Mouse (Mus musculus): Measurements from ENCODE around the gene Dmp1. TPM values are rescaled to one million over a fixed set of nuclear protein-coding genes. Genes with fewer than 3 reads are reported as not detected.

The Dmp1 gene
- total and polyA plus RNA-seq, 2 experiments from 2014 or later, result 0.21 to 0.52 TPM

DNA sequence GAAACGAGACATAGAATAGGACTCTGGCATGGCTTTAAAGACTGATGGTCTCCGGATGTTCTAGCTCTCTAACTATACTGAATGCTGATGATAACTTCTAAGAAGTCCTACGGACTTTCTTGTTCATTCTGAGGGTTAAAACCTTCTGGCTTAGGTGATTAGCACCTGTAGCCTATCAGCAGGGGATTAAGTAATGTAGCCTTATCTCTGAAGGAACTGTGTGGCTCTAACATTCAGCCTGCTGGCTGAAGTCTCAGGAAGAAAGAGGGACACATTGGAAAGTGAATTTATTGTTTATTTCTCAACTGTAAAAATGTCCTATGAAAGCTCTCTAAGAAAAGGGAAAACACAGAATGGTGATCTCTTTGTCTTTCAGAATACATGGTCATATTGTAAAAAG is 21.9 kb downstream of the Dmp1 start:
- H3K27ac ChIP-seq (ENCODE audit: low read depth, low read length), result no peak overlapping the region
- no peaks in the 10 kb centered on the region for H3K36me3 ChIP-seq (ENCODE audit: insufficient read depth)
- no peak for TF ChIP-seq CTCF (IDR thresholded peaks at IDR 0.05; ENCODE audit: low read depth)
- WGBS, result 86% methylated on average over 3 of the region's 3 CpGs
- ATAC-seq (no peak), DNase-seq (no peak)
- no peak overlapping the region for H3K4me2 ChIP-seq (ENCODE audit: low read depth)
- no peaks in the 10 kb centered on the region for H3K27me3 ChIP-seq (ENCODE audit: insufficient read depth, low read length)
- H3K9me3 ChIP-seq (ENCODE audit: low read length), result no peaks in the 10 kb centered on the region
- no peak overlapping the region for H3K4me3 ChIP-seq (ENCODE audit: low read depth, low read length)
- no peaks in the 10 kb centered on the region for H3K4me1 ChIP-seq (ENCODE audit: insufficient read depth)
- no peak overlapping the region for H3K9ac ChIP-seq

DNA sequence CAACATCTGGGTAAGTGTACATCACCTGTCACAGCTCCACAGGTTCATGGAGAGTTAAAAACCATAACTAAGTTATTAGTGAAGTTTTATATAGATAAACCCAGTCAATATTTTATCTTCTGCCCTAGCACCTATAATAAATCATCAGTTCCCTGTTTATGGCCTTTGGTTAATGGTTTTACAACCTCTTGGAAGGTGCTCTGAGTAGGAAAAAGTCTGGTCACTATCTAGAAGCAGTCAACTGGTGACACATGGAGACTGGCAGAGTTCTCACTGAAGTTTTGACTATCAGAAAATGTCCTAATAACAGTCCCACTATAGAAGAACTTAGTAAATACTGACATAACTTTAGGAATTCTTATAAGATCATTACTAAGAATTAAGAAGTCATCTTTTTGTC is 22.3 kb downstream of the Dmp1 start:
- TF ChIP-seq CTCF (IDR thresholded peaks at IDR 0.05; ENCODE audit: low read depth), result no peak
- Histone ChIP-seq H3K27ac (ENCODE audit: low read depth, low read length) (no peak overlapping the region), H3K4me1 (ENCODE audit: insufficient read depth) (no peaks in the 10 kb centered on the region), H3K27me3 (ENCODE audit: insufficient read depth, low read length) (no peaks in the 10 kb centered on the region), H3K9ac (no peak overlapping the region), H3K4me2 (ENCODE audit: low read depth) (no peak overlapping the region), H3K36me3 (ENCODE audit: insufficient read depth) (no peaks in the 10 kb centered on the region), H3K4me3 (ENCODE audit: low read depth, low read length) (no peak overlapping the region), H3K9me3 (ENCODE audit: low read length) (no peaks in the 10 kb centered on the region)
- ATAC-seq (no peak), DNase-seq (no peak)

DNA sequence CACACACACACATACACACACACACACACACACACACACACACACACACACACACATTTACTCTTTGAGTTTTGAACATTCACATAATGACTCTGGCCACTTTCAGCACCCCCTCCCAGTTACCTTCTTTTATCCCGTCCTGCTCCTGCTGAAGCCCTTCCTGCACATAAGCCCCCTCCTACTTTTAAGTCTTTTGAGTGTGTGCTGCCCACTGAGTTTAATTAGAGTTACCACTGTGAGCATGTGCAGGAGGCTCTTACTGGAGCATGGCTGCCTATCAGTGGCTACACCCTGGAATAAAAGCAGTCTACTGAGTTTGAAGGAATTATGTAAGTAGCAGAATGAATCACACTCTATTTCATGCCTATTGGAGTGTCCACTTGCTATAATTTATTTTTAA is 26.1 kb downstream of the Dmp1 start:
- no peak overlapping the region for H3K4me2 ChIP-seq (ENCODE audit: low read depth)
- no peak overlapping the region for H3K9ac ChIP-seq
- H3K4me1 ChIP-seq (ENCODE audit: insufficient read depth), result no peaks in the 10 kb centered on the region
- 11% methylated on average over 1 of the region's 1 CpGs for WGBS
- no peak overlapping the region for H3K4me3 ChIP-seq (ENCODE audit: low read depth, low read length)
- TF ChIP-seq CTCF (IDR thresholded peaks at IDR 0.05; ENCODE audit: low read depth), result no peak
- H3K27me3 ChIP-seq (ENCODE audit: insufficient read depth, low read length), result no peaks in the 10 kb centered on the region
- DNase-seq, result no peak
- no peak for ATAC-seq
- H3K27ac ChIP-seq (ENCODE audit: low read depth, low read length), result no peak overlapping the region
- no peaks in the 10 kb centered on the region for H3K9me3 ChIP-seq (ENCODE audit: low read length)
- H3K36me3 ChIP-seq (ENCODE audit: insufficient read depth), result no peaks in the 10 kb centered on the region

DNA sequence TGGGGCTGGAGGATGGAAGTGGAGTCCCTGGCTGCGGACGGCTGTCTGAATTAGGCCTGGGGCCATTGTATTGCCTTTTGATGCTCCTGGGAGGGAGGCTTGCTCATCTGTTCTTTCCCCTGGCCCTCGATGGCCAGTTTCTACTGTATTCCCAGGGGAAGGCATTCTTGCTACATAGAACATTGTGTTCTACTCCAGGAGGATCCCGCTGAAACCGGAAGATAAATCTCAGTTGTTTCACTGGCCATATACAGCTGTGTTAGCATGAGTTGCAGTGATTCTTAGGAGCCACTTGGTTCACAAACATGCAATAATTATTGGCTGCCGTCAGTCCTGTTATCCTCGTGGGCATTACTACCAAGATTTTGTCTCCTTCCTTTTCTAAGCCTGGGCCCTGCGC is 34.3 kb downstream of the Dmp1 start:
- WGBS, result 85% methylated on average over 8 of the region's 8 CpGs
- H3K4me1 ChIP-seq (ENCODE audit: insufficient read depth), result no peaks in the 10 kb centered on the region
- no peaks in the 10 kb centered on the region for H3K36me3 ChIP-seq (ENCODE audit: insufficient read depth)
- ATAC-seq (no peak), DNase-seq (no peak)
- TF ChIP-seq CTCF (IDR thresholded peaks at IDR 0.05; ENCODE audit: low read depth), result no peak
- H3K27me3 ChIP-seq (ENCODE audit: insufficient read depth, low read length), result no peaks in the 10 kb centered on the region
- H3K9ac ChIP-seq, result no peak overlapping the region
- H3K27ac ChIP-seq (ENCODE audit: low read depth, low read length), result no peak overlapping the region
- no peak overlapping the region for H3K4me2 ChIP-seq (ENCODE audit: low read depth)
- no peaks in the 10 kb centered on the region for H3K9me3 ChIP-seq (ENCODE audit: low read length)
- H3K4me3 ChIP-seq (ENCODE audit: low read depth, low read length), result no peak overlapping the region

DNA sequence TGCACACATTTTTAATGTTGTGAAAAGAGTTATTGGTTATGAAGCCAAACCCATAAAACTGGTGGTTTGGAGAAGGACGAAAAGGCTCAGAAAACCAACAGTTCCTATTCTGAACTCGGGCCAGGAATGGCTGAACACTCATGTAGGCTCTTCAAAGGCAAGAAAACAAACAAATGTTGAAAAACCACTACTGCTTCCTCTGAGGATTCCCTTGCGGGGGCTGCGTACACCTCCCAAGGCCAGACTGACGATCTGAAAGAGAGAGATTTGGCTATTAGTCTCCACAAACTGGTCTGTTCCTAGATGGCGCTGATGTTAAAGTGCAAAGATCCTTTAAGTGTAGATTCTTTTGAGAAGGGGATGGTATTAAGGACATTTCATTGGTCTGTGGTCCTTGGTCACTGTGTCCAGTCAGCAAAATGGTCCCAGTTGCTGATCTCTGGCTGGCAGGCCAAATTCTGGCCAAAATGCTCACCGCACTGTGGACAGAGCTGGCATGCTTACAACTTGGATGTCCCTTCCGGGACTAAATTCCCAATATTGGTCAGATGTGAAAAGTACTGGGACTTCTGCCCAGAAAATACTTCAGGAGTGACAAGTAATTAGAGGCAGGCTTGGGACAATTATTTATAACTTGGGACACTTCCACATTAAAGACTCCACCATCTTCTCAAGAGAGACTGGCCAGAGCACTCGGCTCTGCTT is 37.4 kb downstream of the Dmp1 start:
- no peak for DNase-seq
- H3K4me2 ChIP-seq (ENCODE audit: low read depth), result no peak overlapping the region
- H3K9me3 ChIP-seq (ENCODE audit: low read length), result no peaks in the 10 kb centered on the region
- no peak overlapping the region for H3K4me3 ChIP-seq (ENCODE audit: low read depth, low read length)
- H3K9ac ChIP-seq, result no peak overlapping the region
- no peaks in the 10 kb centered on the region for H3K27me3 ChIP-seq (ENCODE audit: insufficient read depth, low read length)
- no peak for ATAC-seq
- H3K27ac ChIP-seq (ENCODE audit: low read depth, low read length), result no peak overlapping the region
- 68% methylated on average over 9 of the region's 9 CpGs for WGBS
- no peaks in the 10 kb centered on the region for H3K36me3 ChIP-seq (ENCODE audit: insufficient read depth)
- TF ChIP-seq CTCF (IDR thresholded peaks at IDR 0.05; ENCODE audit: low read depth), result no peak
- H3K4me1 ChIP-seq (ENCODE audit: insufficient read depth), result no peaks in the 10 kb centered on the region

DNA sequence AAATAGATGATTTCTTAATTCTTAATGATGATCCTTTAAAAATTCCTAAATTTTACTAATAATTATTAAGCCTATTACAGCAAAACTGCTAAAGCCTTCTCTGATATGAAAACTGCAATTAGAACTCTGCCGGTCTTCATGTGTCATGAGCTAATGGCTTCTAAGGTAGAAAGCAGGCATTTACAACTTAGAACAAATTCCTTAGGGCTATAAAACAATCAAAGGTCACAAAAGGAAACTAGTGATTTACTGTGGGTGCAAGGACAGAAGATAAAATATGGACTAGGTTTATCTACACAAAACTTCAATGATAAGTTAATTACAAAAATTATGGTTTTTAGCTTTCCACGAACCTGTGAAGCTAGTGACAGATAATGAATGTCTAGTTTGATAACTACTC is 41.8 kb downstream of the Dmp1 start:
- ATAC-seq, result no peak
- Histone ChIP-seq H3K4me1 (ENCODE audit: insufficient read depth) (no peaks in the 10 kb centered on the region), H3K27me3 (ENCODE audit: insufficient read depth, low read length) (no peaks in the 10 kb centered on the region), H3K4me2 (ENCODE audit: low read depth) (no peak overlapping the region), H3K27ac (ENCODE audit: low read depth, low read length) (no peak overlapping the region), H3K4me3 (ENCODE audit: low read depth, low read length) (no peak overlapping the region), H3K9ac (no peak overlapping the region), H3K9me3 (ENCODE audit: low read length) (no peaks in the 10 kb centered on the region), H3K36me3 (ENCODE audit: insufficient read depth) (no peaks in the 10 kb centered on the region)
- WGBS, result 90% methylated on average over 2 of the region's 2 CpGs
- DNase-seq, result no peak
- TF ChIP-seq CTCF (IDR thresholded peaks at IDR 0.05; ENCODE audit: low read depth), result no peak

DNA sequence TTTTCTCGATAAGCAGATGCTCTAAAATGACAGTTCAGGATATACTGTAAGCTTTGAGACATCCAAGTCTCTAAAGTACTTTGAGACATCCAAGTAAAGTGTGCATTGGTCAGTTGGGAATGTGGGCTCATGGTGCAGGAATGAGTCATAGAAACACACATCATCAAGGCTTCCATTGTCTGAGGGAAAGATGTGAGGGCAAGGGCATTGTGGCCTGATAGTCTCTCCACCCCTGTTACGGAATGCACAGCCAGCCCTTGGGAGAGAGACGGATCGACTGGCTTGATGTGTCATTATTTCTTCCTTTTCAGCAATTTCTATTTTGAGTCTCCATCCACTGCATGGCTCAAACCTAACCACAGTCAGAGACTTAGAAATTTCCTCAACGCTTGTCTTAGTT is 49.4 kb downstream of the Dmp1 start:
- Histone ChIP-seq H3K9me3 (ENCODE audit: low read length) (no peaks in the 10 kb centered on the region), H3K9ac (no peak overlapping the region), H3K27ac (ENCODE audit: low read depth, low read length) (no peak overlapping the region), H3K4me1 (ENCODE audit: insufficient read depth) (no peaks in the 10 kb centered on the region), H3K4me2 (ENCODE audit: low read depth) (no peak overlapping the region), H3K27me3 (ENCODE audit: insufficient read depth, low read length) (no peaks in the 10 kb centered on the region), H3K36me3 (ENCODE audit: insufficient read depth) (no peaks in the 10 kb centered on the region), H3K4me3 (ENCODE audit: low read depth, low read length) (no peak overlapping the region)
- WGBS, result 89% methylated on average over 5 of the region's 5 CpGs
- no peak for DNase-seq
- no peak for TF ChIP-seq CTCF (IDR thresholded peaks at IDR 0.05; ENCODE audit: low read depth)
- no peak for ATAC-seq
